Mouse (Mus musculus) brain, embryonic 18.5 days (tissue): ENCODE results near the gene Kif3c.
A peak's percentile ranks its signal among the peaks of the same experiment; 100 is the strongest.

Experiments
- DNase-seq: peaks from one replicate; pipeline ENCODE4 v3.0.0-alpha.2; 2012; ENCODE audit warnings: low read depth, low spot score

Kif3c gene

DNA sequence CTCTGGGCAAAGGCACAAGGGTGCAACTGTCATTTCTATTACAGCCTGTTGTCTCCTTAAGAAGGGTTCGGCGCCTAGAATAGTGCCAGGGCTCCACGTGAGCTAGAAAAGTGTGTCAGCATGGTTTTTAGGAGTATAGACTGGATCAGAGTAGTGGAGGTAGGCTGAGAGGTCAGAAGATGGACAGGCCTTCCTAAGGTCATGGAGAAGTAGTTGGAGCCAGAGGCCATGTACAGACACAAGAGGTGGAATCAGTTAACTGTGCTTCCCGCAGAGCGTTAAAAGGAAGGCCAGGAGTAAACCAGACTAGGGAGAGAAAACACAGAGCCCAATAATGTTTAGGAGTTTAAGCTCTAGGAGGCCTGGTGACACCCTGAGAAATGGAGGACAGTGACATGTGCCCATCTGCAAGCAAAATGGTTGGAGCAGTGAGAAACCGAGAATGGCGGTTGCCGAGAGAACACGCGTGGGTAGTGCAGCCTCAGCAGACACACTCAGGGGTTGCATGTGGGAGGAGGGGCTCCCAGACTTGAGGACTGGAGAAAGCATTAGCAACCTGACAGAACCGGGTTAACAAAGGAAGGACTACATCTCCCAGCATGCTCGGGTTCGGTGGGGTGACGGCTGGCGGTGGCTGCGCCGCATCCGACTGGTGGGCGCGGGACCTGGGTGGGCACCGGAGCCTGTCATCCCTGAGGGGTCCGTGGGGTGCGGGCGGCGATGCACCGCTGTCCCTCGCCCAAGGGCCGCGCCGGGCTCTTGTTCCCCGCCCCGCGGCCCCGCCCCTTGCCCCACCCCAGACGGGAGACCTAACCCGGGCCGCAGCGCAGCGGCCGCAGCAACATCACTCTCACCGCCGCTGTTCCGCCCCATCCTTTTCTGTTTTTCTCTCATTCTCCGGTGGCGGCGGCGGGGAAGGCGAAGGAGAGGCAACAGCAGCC lies at the start of gene Kif3c:
Gene Kif3c (plus strand): TSS at position 625 of the 941 bp plus-strand sequence.
- DNase-seq = peak; percentile 89

DNA sequence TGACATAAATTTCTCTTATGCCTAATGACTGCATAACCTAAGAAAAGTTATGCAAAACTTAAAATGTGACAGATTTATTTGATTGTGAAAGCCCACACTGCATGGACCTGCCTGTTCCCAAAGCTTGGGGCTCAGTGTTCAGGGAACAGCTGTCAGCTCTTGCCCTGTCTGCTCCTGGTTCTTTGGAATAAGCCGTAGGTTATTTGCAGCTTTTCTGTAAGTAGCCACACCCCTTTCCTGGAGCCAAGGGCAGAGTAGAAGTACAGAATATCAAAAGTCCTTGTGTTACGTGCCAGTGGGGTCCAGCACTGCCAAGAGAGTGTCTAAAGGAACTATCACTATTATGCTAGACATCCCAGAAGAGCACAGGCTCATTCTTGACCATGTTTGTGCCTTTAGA lies 48.8 kb upstream of the Kif3c start:
- no peak for DNase-seq

- DNase-seq = no peak
These were observed 48.0 kb upstream of the Kif3c start for GRCm38 (mm10) chr12:3316937-3317336.

GRCm38 (mm10) chr12:3319377-3319776 lies 45.6 kb upstream of the Kif3c start:
- no peak for DNase-seq

- DNase-seq = no peak
These were observed 41.7 kb upstream of the Kif3c start for GRCm38 (mm10) chr12:3323241-3323640.

- DNase-seq = no peak
These were observed 39.7 kb upstream of the Kif3c start for GRCm38 (mm10) chr12:3325232-3325631.

DNA sequence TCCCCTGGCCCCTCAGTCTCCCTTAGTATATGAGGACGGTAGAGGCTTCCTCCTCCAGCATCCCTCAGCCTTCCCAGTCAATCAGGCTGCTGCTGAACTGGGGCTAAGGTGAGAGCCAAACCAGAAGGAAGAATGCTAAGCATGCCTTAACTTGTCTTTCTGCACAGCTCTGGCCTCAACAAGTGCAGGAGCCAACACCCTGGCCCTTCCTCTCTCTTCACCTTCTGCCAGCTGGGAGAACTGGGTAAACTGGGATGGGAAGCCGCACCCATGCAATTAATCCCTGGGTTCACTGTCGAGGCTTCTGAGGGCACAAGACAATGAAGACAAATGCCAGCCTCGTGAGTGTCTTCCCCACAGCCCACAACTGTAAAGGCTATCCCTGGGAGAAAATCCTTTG lies 35.3 kb upstream of the Kif3c start:
- no peak for DNase-seq

DNA sequence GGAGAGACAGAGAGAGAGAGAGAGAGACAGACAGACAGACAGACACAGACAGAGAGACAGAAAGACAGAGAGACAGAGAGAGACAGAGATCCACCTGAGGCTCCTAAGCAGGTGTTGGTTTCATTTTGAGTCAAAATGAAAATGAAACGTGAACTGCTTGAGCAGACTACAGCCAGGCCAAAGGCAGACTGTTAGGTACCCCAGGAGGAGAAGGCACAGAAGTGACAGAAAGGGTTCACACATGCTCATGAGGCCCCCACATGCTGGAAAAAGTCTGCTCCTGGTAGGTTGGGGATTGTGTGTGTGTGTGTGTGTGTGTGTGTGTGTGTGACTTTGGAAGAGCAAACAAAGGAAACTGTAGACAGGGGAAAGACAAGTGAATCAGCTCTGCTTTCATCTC lies 26.0 kb upstream of the Kif3c start:
- DNase-seq = no peak

DNA sequence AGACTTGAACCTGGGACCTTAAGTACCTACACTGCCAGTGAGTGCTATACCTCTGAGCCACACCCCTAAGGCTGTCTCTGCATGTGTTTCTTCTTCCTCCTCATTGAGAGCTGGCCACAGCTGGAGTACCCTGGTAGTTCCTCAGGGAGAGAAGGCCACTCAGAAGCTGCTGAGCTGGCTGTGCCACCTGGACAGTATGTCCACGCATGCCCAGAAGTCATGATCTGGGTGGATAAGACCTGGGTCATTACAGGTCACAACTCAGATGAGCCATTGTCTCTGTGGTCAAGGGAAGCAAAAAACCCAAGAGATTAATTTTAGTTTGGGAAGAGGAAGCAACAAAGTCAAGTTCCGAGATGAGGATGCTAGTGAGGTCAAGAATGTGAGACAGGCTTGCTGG lies 20.8 kb upstream of the Kif3c start:
- no peak for DNase-seq

DNA sequence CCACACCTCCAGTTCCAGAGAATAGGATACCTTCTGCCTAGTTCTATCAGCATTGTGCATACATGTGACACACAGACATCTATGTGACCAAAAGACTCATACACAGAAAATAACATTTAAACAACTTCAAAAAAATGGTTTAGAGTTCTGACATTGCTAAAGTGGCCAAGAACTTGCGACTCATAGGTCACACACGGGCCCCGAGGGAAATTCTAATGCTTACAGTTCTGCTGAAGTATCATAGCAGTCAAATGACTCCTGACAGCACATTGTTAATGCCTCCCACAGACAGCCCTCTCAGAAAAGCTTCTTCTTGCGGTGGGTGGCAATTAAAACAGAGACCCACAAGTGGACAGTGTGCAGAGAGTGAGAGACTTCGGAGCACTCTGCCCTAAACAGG lies 19.9 kb upstream of the Kif3c start:
- DNase-seq = no peak

- no peak for DNase-seq
These were observed 17.2 kb upstream of the Kif3c start for GRCm38 (mm10) chr12:3347682-3348081.

DNA sequence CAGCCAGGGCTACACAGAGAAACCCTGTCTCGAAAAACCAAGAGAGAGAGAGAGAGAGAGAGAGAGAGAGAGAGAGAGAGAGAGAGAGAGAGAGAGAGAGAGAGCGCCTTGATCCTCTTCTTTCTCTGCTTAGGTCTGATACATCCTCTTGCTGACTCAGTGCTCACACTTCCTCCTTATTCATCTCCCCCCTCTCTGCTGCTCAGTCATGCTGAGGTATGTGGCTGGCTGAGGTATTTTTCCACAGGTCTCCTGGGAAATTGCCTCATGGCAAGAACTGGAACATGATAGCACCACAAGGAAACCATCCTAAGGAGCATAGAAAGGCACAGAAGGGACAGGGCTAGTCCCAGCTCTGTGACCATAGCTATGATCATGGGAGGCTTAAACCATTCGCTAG lies 15.5 kb upstream of the Kif3c start:
- DNase-seq = no peak

GRCm38 (mm10) chr12:3350136-3350535 lies 14.8 kb upstream of the Kif3c start:
- DNase-seq = no peak

- DNase-seq = no peak
These were observed 12.7 kb upstream of the Kif3c start for GRCm38 (mm10) chr12:3352216-3352615.

DNA sequence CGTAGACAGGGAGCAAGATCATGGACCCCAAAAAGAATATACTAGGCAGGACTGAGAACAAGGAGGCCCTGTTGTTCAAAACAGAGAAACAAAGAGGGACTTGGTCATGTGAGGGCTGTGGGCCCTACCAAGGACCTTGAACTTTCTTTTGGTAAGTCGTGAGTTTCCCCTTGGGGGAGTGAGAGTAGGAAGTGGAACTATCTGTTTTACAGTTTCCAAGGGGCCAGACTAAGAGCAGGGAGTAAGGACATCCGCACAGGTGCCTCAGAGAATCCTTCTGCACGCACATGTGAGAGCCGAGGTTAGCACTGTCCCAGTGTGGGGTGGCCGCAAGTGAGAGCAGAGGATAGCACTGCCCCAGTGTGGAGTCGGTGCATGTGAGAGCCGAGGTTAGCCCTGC lies 9.9 kb upstream of the Kif3c start:
- no peak for DNase-seq

- no peak for DNase-seq
These were observed 8.1 kb upstream of the Kif3c start for GRCm38 (mm10) chr12:3356824-3357223.

GRCm38 (mm10) chr12:3359302-3359701 lies 5.6 kb upstream of the Kif3c start:
- DNase-seq = no peak

DNA sequence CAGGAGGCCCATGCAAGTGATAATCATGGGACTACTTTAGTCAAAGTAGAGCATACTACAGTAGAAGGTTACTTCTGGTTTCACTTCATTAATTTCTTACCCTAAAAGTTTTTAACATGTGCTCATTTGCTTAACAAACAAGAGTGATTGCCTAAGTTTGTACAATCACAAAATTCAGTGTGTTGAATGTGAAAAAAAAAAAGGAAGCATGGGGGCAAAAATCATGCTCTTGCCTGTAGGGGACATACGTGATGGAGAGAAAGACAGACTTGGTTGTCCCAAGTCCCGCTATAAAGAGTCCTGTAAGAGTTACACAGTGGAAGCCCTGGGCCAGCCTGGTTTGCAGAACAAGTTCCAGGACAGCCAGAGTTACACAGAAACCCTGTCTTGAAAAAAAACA lies 4.9 kb upstream of the Kif3c start:
- DNase-seq = no peak

DNA sequence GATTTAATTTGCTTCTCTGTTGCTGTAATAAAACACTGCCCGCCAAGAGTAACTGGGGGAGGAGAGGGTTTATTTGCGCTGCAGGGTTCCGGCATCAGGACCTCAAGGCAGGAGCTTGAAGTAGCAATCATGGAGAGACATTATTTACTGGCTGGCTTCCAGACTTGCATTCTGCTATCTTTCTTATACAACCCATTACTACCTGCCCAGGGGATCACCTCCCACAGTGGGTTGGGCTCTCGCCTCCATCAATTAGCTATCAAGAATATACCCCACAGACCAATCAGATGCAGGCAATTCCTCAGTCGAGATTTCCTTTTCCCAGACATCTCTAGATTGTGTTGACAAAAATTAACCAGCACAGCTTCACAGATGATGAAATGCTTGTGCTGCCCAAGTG lies 856 bp upstream of the Kif3c start:
- no peak for DNase-seq

- DNase-seq = no peak
These were observed 687 bp downstream of the Kif3c start for GRCm38 (mm10) chr12:3365449-3366189.

- no peak for DNase-seq
These were observed 1.4 kb downstream of the Kif3c start for GRCm38 (mm10) chr12:3366190-3366956.

DNA sequence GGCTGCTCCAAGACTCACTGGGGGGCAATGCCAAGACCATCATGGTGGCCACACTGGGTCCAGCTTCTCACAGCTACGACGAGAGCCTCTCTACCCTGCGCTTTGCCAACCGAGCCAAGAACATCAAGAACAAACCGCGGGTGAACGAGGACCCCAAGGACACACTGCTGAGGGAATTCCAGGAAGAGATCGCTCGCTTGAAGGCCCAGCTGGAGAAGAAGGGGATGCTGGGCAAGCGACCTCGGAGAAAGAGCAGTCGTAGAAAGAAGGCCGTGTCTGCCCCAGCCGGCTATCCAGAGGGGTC lies 2.0 kb downstream of the Kif3c start:
- DNase-seq = no peak
